Mouse (Mus musculus) ES-E14 (cell line): ENCODE data around the gene Arl15.

Source experiments
- CHD2 ChIP-seq: IDR thresholded peaks from 2 replicates; pipeline ENCODE4 v1.6.1; 2014; ENCODE audit warnings: mild to moderate bottlenecking, low read depth, low read length, inconsistent platforms
- HCFC1 ChIP-seq: IDR thresholded peaks from 2 replicates; pipeline ENCODE4 v1.6.1; 2012; ENCODE audit warnings: low read length, inconsistent platforms, borderline replicate concordance; ENCODE audit not compliant: insufficient read depth
- ZC3H11A ChIP-seq: IDR thresholded peaks from 2 replicates; pipeline ENCODE4 v1.6.1; 2012; ENCODE audit warnings: low read depth, mild to moderate bottlenecking, inconsistent platforms, low read length, borderline replicate concordance
- ZNF384 ChIP-seq: IDR thresholded peaks from 2 replicates; pipeline ENCODE4 v1.6.1; 2012; ENCODE audit warnings: low read depth, low read length, inconsistent platforms

DNA sequence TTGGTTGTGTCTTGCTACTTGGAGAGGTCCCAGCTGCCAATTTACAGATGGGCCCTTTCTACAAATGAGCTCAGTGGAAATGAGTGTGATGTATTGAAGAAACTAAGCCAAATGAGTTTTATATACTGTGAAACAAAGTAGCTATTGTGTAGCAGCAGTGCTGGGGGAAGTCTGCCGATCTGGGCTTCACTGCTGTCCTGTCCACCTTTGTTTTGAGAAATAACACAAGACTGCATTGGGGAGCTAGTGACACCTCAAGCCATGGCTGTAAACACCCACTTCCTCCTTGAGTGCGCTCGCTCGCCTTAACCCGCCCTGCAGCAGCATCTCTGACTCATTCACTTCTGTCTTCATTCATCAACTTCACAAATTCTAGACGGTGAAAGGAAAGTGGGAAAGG lies 189.3 kb downstream of the Arl15 start:
- TF ChIP-seq CHD2, result no peak
- TF ChIP-seq ZC3H11A, result no peak
- TF ChIP-seq HCFC1, result no peak
- TF ChIP-seq ZNF384, result no peak
